Mouse (Mus musculus) cerebellum, postnatal 10 days (tissue): ENCODE data around the gene Tmc2.

Experiments used
- DNase-seq, 2 experiments: peaks; one replicate each; pipeline ENCODE4 v3.0.0; 2021; ENCODE audit warnings: mixed read lengths in 2 of 2

Tmc2 gene

DNA sequence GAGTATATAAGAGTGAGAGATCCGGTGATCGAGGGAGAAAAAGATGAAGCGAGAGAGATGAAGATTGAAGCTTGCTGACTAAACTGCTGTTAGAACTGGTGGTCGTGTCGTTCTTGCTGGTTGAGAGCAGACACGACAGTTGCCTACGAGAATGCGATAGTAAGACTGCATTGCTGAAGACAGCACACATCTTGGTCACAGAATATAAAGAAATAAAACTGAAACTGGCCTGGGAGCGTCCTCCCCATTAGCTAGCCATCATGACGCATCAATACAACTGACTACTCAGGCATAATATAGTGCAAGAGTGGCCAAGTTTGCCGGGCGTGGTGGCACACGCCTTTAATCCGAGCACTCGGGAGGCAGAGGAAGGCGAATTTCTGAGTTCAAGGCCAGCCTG, at the start of gene Tmc2:
Gene Tmc2, plus strand, starts transcription at position 301 of the 400 bp plus-strand sequence.
- DNase-seq = no peak

DNA sequence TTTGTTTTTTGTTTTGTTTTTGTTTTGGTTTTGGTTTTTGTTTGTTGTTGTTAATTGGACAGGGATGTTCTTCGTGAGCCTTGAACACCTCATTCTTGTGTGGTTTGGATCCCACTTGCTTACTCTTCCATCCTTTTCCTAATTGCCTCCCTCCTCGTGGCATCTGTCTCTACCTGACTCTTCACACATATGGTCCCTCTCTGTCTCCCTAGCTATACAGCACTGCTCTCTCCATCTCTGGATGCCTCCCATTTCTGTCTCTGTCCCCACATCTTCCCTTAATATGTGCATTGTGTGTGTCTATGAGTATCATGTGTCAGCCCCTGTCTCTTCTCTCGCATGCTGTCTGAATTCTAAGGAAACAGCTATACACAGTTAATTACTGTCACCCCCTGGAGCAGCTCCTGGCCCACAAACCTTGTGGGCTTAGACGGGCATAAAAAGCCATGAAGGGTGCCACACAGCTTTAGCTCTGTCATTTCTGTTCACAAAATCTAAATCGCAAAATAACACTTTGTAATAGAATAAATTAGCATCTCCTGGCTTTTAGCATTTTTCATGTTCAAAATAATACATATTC, 48.8 kb upstream of the Tmc2 start:
- no peak for DNase-seq

DNA sequence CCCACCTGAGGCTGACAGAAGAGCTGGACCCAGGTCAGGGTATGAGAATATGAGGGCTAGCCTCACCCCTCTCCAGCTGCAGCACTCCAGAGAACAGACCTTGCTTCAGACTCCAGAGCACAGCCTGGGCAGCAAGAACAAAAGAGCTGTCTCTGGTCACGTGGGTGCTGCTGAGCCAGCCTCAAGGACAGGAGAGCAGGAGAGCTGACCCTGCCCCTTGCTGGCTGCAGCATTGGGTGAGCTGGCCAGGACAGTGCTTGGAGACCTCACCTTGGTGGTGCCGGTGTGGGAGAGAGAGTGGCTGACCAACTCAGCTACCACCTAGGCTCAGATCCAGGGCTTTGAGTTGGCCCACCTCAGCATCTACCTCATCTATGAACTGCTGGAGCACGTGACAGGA, 39.8 kb upstream of the Tmc2 start:
- DNase-seq = no peak

DNA sequence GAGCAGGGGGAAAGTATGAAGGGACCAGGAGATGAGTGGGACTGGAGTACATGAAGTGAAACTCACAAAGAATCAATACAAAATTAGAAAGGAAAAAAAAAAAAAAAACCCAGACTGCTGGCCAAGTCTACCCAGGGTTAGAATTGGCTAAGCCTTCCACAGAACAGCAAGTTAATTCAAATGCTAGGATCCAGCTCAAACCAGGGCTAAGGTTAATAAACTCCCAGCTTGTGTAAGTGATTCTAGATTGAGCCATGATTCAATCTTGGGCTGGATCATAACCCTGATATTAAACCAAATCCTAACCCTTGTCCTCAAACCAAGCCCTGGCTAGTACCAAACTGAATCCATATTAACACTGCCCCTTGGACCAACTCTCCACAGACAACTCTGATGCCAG, 39.1 kb upstream of the Tmc2 start:
- DNase-seq = no peak

DNA sequence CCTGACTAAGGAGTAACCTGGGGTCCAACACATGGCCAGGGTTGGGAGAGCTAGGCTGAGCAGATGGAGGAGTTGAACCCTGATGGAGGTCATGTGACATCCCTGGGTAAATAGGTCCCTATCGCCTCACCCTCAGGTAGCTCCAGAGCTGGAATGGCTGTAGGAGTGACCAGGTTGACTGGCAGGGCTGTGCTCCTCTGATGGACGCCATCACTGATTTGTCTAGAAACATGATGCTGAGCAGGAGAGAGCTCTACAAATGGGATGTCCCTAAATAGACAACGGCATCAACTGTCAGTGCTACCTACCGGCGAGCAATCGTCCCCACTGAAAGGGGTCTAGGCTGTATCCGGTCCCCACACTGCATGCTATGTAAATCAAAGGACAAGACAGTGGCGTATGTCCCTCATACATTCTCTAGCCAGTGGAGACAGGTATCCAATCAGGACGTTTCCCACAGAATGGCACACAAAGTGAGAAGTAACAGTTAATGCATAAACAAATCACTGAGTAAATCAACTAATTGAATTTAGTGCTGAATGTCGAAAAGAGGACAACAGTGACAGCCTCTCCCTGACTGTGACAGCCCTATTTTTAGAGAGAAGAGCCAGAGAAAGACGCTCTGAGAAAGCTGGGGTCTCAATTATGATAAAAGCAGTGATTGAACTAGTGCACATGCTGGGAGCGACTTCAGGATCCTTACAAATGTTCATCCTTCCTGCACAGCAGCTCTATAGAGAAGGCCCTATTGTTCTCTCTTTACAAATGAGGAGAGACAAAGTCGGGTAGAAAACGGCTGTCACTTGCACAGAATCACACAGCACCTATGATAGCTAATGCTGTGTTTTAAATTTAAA, 37.5 kb upstream of the Tmc2 start:
- DNase-seq = no peak

DNA sequence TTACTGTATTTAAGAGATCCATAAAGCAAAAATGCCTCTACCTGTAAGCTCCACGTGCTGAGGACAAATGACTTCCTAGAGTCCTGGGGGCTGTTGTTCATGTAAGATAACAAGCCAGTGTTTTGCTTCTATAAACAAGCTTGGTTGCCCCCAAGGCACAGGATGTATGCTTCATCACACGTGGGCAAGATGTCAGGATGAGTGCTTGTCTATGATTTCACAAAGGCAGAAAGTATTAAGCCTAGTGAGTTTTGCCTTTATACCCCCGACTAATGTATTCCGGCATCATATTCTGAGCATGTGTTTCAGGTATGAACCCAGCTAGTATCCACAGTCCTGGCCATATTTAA, 36.9 kb upstream of the Tmc2 start:
- DNase-seq = no peak

DNA sequence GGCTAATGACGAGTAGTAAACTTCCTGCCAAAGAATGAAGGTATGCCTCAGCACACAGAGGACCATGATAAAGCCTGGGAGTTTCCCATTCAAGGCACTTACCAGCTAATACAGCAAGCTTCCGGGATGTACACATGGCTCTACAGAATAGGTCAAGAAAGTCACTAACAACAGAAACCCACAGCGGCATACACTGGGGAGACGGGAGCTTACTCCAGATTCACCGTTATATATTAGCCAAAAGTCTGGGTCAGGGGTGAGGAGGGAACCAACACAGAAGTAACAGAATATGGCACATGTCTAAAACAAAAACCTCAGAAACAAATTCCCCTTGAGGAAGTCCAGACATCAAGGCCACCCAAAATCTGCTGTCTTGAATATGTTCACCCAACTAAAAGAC, 32.3 kb upstream of the Tmc2 start:
- DNase-seq = no peak

DNA sequence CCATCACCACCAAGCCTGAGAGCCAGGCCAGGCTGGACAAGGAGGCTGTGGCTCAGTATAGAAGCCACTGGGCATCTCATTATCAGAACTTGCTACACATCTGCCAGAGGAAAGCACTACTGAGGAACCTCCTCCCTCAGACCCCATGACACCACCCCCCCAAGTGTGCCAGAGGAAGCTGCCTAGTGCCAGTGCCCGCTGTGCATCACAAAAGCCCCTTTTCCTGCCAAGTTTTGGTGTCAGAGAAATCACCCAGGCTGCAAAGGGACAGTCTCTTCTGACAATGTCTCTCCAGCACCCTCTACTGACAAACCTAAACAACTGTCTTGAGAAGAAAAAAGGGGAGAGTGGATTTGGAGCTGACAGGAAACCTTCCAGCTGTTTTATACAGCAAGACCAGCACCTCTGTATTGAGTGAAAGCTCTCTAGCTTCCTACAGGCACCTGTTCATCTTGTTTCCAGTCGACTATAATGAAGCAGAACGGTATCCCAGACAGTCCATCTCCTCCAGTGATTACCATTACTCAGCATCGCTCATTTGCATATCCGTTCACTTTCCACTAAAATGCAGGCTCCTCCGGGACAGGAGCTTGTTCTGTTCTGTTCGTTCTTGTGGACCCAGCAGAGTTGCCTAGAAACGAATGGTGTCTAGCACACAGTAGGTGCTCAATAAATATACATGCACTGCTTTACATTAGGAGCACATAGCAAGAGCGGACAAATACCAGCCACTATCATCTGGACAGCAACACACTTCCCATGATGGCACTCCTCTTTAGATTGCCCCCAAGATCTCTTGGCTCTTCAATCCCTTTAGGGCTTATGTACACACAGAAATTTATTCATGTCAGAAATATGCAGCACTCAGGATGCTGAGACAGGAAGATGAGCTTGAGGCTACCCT, 28.4 kb upstream of the Tmc2 start:
- peak; percentile 83 to 86 for DNase-seq

DNA sequence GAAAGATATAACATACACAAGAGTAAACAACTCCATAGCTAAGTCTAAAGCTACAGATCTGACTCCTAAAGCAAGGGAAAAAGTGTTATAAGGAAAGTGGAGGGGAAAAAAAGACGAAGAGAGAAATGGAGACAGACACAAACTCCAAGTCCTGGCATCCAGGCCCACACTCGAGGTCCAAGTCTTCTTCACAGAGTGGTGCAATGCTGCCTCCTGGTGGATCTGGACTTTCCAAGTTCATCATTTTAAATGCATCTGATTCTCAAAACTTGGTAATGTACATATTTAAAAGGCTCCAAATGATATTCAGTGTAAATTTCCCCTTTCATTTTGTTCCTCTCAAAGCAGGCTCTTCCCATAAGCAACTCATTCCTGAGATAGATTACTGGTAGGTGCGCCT, 27.1 kb upstream of the Tmc2 start:
- DNase-seq = peak; percentile 81 to 84

DNA sequence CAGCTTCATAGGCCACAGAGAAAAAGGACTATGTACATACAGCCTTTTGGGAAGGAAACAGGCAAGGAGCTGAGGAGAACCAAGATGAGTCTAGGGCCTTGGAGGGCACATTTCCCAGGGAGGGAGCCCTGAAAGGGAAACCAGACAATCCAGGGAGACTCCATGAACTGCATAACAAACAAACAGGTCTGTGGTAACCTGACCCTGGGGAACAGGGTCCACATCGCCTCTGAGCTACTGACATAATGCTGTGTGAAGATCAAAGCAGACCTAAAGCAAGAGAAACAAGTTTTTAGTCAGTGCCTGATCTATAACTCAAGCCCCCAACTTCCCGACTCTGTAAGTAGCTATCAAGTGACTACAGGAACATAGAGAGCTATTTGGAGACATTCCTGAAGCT, 23.3 kb upstream of the Tmc2 start:
- DNase-seq = no peak

DNA sequence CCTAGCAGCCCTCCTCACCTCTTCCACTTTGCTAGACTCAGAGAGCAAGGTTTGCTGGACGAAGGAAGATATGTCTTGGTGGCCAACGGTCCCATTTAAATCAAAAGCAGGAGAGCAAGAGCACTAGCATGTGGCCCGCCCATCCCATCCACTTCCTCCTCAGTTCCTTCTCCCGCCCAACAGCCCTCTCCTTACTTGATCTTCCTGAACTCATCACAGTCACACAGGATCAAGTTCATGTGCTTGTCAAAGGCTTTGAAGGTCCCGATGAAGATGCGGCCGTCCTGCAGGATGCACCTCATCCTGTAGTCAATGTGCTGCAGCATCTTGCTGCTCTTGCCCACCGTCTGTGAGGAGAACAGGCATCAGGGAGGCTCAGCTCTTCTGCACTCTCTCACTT, 18.2 kb upstream of the Tmc2 start:
- peak in 1 of 2 experiments; percentile 19 for DNase-seq

DNA sequence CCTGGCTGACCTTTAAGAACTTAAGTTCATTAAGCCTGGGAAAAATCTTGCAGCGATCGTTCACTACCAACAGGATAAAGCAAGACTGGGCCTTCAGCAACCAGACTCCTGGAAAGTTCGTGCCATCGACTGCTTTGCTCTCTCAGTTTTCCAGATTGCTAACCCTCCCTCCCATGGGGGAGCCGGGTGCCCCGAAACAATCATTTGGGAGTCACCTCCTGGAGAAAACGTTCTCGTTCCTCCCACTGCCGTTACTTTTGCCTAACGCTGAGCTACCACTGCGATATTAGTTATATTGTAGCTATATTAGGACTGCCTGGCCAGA, 16.7 kb upstream of the Tmc2 start:
- peak in 1 of 2 experiments; percentile 27 for DNase-seq

DNA sequence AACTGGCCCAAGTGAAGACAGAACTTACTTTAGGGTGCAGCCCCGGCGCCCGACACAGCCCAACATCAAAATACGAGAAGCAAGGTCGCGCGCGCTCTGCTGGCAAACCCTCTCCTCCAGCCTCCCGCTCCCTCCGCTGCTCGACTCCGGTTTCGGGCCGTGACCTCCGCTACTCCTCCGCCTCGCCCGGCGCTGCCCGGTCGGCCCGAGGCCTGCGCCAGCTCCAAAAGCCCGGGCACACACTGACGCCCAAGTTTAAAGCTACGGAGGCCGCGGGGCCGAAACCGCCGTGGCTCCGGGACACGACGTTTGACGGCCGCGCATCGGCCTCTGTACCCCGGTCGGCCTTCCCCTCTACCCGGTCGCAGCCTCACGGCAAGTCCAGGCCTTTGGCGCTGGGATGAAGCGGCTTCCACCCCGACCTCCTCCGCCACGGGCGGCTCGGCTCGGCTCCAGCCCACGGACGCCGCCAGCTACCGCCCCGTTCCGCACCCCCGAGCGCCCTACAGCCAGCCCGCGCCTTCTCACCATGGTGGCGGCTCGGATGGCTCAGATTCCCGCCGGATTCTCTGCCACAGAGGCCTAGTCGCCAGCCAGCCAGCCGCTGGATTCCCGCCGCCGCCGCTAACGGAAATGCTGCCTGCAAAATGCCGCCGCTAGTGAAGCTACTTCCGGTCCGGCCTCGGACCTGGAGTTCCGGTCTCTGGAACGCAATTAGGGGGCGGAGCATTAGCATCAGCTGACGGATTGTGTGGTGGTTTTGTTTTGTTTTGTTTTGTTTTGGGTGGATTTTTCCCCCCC, 16.1 kb upstream of the Tmc2 start, which contains the start of gene Snrpb:
Gene Snrpb, minus strand, starts transcription at position 698 of the 801 bp plus-strand sequence.
- peak; percentile 95 to 96 for DNase-seq

DNA sequence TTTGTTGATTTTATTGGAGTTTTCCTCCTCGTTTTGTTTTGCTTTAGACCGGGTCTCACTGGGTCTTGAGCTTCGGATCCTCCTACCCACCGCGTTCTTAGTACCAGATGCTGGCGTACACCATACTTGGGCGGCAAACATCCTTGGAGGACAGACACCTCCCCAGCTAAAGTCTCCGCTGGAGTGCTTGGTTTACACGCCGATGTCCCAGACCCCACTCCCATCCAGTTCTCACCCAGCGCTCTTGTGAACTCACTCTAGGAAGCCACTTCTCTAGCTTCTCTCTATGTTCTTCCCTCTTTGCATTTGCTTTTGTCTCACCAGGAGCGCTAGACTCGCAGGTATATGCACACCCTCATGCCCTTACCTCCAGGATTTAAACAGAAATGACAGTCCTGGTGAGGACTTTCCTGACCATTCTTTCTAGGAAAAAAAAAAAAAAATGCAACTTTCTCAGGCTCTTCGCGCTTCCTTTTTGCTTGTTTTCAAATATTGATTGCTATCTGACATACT, 15.4 kb upstream of the Tmc2 start:
- DNase-seq = no peak

DNA sequence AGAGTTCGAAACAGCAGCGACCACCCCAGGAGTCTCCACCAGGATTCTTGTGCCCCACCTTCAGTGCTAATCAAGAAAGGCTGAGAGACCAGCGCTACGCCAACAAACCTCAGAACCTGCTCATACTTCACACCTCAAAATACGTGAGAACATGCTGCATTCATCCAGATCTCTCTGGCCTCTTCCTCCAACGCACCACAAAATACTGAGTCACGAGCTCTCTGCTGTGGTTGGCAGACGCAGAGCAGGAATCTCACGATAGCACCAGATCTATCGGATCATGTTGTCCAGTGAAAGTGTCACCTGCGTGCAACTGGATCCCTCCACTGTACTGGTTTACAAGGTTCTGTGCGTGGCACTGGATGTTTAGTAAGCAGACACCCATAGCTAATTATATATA, 6.6 kb upstream of the Tmc2 start:
- no peak for DNase-seq

DNA sequence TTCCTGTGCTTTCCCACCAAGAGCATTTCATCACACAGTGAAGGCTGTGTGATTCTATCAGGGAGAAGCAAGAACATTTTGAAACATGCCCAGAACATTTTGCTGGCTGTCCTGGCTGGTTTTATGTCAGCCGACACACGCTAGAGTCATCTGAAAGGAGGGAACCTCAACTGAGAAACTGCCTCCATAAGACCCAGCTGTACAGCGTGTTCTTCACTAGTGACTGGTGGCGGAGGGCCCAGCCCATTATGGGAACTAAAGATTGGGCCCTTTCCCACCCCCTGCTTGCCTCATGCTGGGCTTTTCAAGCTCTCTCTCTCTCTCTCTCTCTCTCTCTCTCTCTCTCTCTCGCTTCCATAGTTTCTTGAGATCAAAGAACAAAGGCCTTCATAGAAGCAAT, 6.0 kb downstream of the Tmc2 start:
- DNase-seq = no peak

DNA sequence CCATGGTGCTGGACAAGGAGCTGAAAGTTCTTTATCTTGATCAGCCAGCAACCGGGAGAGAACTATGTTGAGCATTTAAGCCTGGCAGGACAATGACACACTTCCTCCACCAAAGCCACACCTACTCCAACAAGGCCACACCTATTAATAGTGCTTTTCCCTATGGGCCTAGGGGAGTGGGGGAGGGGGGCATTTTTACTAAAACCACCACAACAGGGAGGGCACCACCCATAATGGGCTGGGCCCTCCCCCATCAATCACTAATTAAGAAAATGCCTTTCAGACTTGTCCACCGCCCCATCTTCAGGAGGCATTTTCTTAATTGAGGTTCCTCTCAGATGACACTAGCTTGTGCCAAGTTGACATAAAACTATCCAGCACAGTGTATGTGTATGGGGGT, 12.4 kb downstream of the Tmc2 start:
- DNase-seq = no peak

DNA sequence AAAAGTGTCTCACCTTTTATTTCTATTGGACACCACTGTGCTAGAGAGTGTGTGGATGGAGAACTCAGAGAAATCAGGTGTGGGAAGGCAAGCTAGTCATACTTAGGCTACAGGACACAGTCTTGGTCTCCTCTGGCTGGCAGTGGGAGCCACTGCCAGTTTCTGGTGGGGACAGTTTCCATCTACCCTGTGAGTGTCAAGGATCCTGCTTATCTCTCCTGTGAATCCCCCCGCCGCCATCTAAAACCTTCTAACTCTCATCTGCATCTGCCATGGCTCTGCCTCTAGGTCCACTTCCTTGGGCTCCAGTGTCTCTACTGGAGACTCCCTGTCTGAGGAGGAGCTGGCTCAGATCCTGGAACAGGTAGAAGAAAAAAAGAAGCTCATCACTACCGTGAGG, 13.0 kb downstream of the Tmc2 start:
- DNase-seq = peak; percentile 9 to 29

DNA sequence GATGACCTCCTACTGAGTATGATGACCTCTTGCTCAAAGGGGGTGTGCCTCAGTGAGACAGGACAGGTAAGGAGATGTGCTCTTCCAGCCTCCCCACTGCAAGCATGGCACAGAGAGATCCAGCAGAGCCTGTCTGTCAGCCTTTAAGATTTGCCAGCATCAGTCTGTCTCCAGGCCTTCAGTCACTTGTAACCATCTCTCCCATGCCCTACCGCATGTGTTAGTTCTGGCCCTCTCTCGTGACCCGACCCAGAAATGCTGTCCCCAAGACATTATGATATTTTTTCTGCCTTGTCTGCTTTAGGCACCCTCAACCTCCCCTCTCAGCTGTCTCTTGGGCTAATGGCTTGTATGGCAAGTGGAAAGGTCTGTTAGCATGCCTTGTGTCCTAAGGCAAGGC, 14.6 kb downstream of the Tmc2 start:
- DNase-seq = no peak

DNA sequence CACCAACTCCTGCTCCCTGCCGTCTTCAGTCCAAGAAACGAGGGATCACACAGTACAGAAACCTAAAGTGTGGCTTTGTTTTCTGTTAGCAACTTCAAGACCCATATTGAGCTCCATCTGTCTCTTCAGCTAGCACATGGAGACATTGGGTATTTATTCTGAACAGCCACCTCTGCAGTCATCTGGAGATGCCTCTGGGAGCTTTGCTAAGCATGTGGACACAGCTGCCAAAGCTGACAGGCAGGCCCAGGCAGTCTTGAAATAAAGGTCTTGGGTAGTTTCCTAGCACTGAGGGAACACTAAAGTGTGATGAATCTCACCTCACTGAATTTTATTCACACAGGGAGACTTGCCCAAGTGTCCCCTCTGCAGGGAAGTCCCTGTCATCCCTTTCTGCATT, 16.6 kb downstream of the Tmc2 start:
- no peak for DNase-seq

DNA sequence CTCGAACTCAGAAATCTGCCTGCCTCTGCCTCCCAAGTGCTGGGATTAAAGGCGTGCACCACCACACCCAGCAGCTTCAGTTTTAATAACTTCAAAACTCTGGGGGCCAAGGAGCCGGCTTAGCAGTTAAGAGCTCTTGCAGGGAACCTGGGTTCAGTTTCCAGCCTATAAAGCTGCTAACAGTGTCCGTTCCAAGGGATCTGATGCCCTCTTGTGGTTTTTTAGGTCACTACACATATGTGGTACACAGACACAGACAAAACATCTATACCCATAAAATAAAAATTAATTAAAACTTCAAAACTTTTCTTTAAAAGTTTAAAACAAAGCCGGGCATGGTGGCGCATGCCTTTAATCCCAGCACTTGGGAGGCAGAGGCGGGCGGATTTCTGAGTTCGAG, 51.9 kb downstream of the Tmc2 start:
- peak; percentile 54 to 66 for DNase-seq

DNA sequence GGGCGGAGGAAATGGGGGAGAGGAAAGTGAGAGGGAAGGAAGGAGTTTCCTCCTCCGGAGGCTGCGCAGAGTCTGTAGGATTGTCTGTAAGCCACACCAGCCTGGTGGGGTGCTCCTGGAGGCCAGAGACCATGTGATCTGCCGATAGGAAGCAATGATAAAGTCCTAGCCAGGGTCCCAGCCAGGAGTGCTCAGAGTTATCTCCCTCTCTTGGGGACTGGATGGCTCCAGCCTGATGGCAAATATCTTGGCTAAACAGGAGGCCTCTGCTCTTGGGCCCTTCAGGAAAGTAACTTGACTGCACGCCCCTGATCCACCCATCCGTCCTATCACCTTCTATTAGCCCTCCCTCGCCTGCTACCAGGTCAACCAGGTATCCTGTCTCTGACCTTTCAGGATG, 53.2 kb downstream of the Tmc2 start:
- no peak for DNase-seq

DNA sequence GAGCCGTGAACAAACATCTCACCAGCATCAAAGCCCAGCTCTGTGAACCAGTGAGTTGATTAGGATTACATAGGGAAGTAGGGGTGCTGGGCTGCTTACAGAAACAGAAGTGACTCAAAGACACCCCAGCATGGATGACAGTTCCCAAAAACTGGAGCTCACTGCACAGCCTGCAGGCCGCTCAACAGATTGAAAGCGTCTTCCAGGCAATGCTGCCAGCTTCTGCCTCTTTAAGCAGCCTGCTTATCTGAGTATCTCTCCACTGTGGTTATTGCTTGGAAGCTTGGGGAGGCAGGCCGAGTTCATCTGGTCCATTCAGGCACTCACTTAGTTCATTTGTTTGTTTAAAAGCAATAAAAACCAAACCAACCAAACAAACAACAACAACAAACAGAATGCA, 61.8 kb downstream of the Tmc2 start:
- no peak for DNase-seq
